Mouse (Mus musculus): ENCODE data around the gene Vrk1.

Gene Vrk1

GRCm38 (mm10) chr12:106052271-106052670, 42.2 kb downstream of the Vrk1 start:
- DNase-seq (ENCODE audit: low spot score): no peak

GRCm38 (mm10) chr12:106055799-106056198, 45.8 kb downstream of the Vrk1 start:
- DNase-seq (ENCODE audit: low spot score): peak; percentile 83

- no peak for DNase-seq (ENCODE audit: low spot score)
These were observed 50.0 kb downstream of the Vrk1 start for GRCm38 (mm10) chr12:106059873-106060573.

- DNase-seq (ENCODE audit: low spot score): no peak
These were observed 60.6 kb downstream of the Vrk1 start for GRCm38 (mm10) chr12:106070434-106071155.

- no peak for DNase-seq (ENCODE audit: low spot score)
These were observed 61.6 kb downstream of the Vrk1 start for GRCm38 (mm10) chr12:106071575-106072166.

GRCm38 (mm10) chr12:106074371-106075155, 64.5 kb downstream of the Vrk1 start:
- DNase-seq (ENCODE audit: low spot score): no peak

GRCm38 (mm10) chr12:106076131-106076530, 66.1 kb downstream of the Vrk1 start:
- no peak for DNase-seq (ENCODE audit: low spot score)

GRCm38 (mm10) chr12:106080511-106080910, 70.5 kb downstream of the Vrk1 start:
- no peak for DNase-seq (ENCODE audit: low spot score)

- no peak for DNase-seq (ENCODE audit: low spot score)
These were observed 71.1 kb downstream of the Vrk1 start for GRCm38 (mm10) chr12:106080945-106081747.

- DNase-seq (ENCODE audit: low spot score): no peak
These were observed 71.7 kb downstream of the Vrk1 start for GRCm38 (mm10) chr12:106081748-106082140.

GRCm38 (mm10) chr12:106082191-106082957, 72.3 kb downstream of the Vrk1 start:
- DNase-seq (ENCODE audit: low spot score): no peak

- no peak for DNase-seq (ENCODE audit: low spot score)
These were observed 72.9 kb downstream of the Vrk1 start for GRCm38 (mm10) chr12:106082958-106083381.

- DNase-seq (ENCODE audit: low spot score): no peak
These were observed 74.1 kb downstream of the Vrk1 start for GRCm38 (mm10) chr12:106084126-106084525.

GRCm38 (mm10) chr12:106094827-106095226, 84.8 kb downstream of the Vrk1 start:
- no peak for DNase-seq (ENCODE audit: low spot score)

GRCm38 (mm10) chr12:106102003-106102402, 92.0 kb downstream of the Vrk1 start:
- no peak for DNase-seq (ENCODE audit: low spot score)

- DNase-seq (ENCODE audit: low spot score): no peak
These were observed 93.0 kb downstream of the Vrk1 start for GRCm38 (mm10) chr12:106102726-106103643.

- DNase-seq (ENCODE audit: low spot score): no peak
These were observed 97.2 kb downstream of the Vrk1 start for GRCm38 (mm10) chr12:106107272-106107671.

GRCm38 (mm10) chr12:106115070-106115891, 105.3 kb downstream of the Vrk1 start:
- peak; percentile 37 for DNase-seq (ENCODE audit: low spot score)

- no peak for DNase-seq (ENCODE audit: low spot score)
These were observed 105.8 kb downstream of the Vrk1 start for GRCm38 (mm10) chr12:106115892-106116206.

All from urinary bladder, postnatal 14 days (tissue).